Mouse (Mus musculus) MEL (cell line): ENCODE measurements around the gene Ccl25. TPM values are rescaled to one million over a fixed set of nuclear protein-coding genes. Genes with fewer than 3 reads are reported as not detected.

Source experiments
- DNase-seq: peaks from one replicate; pipeline ENCODE4 v3.0.0; 2011; ENCODE audit warnings: low read depth, low spot score
- H3K27ac ChIP-seq: 2 replicates; pipeline ENCODE4 v1.5.1; 2012; ENCODE audit warnings: low read depth, mild to moderate bottlenecking, control low read depth, low read length, moderate library complexity; ENCODE audit not compliant: control insufficient read depth
- H3K27me3 ChIP-seq, 2 experiments: fragments of 150-350 bp in 1 of 2; sonication (generic) in 1 of 2; 2 replicates each; pipeline ENCODE4 v1.6.1; 2012; ENCODE audit warnings: low read length in 2 of 2, mild to moderate bottlenecking in 2 of 2, improper control_type of control experiment in 1 of 2, moderate library complexity in 1 of 2; ENCODE audit not compliant: insufficient read depth in 2 of 2, control insufficient read depth in 1 of 2
- H3K36me3 ChIP-seq, 2 experiments: 2 replicates each; pipeline ENCODE4 v1.6.1; 2012 to 2014; ENCODE audit warnings: low read length in 2 of 2, improper control_type of control experiment in 1 of 2, inconsistent platforms in 1 of 2, mild to moderate bottlenecking in 1 of 2; ENCODE audit not compliant: insufficient read depth in 2 of 2, control insufficient read depth in 1 of 2
- H3K4me1 ChIP-seq, 2 experiments: fragments of 150-350 bp in 1 of 2; sonication (generic) in 1 of 2; 2 replicates each; pipeline ENCODE4 v1.6.1; 2012; ENCODE audit warnings: low read length in 2 of 2, improper control_type of control experiment in 1 of 2, mild to moderate bottlenecking in 1 of 2; ENCODE audit not compliant: insufficient read depth in 2 of 2, control insufficient read depth in 1 of 2
- H3K4me3 ChIP-seq, 2 experiments: fragments of 150-350 bp in 1 of 2; sonication (generic) in 1 of 2; 2 replicates each; pipeline ENCODE4 v1.5.1; 2012; ENCODE audit warnings: low read depth in 2 of 2, low read length in 2 of 2, mild to moderate bottlenecking in 2 of 2, moderate library complexity in 2 of 2, control low read depth in 1 of 2, improper control_type of control experiment in 1 of 2; ENCODE audit not compliant: control insufficient read depth in 1 of 2, insufficient read depth in 1 of 2
- H3K79me2 ChIP-seq: 2 replicates; pipeline ENCODE4 v1.6.1; 2012; ENCODE audit warnings: mild to moderate bottlenecking, low read length, moderate library complexity; ENCODE audit not compliant: control insufficient read depth, poor library complexity, insufficient read depth
- H3K9ac ChIP-seq: 2 replicates; pipeline ENCODE4 v1.6.1; 2012; ENCODE audit warnings: low read depth, mild to moderate bottlenecking, control low read depth, low read length, moderate library complexity; ENCODE audit not compliant: control insufficient read depth, poor library complexity, severe bottlenecking
- H3K9me3 ChIP-seq: fragments of 150-350 bp; sonication (generic); replicated peaks from 2 replicates; pipeline ENCODE4 v1.6.1; 2012; ENCODE audit warnings: mild to moderate bottlenecking, low read length, improper control_type of control experiment, moderate library complexity; ENCODE audit not compliant: insufficient read depth
- BHLHE40 ChIP-seq: IDR thresholded peaks from 2 replicates; pipeline ENCODE4 v1.6.1; 2012; ENCODE audit warnings: low read depth, mild to moderate bottlenecking, inconsistent platforms, low read length, improper control_type of control experiment, borderline replicate concordance
- CHD1 ChIP-seq: IDR thresholded peaks from 2 replicates; pipeline ENCODE4 v1.6.1; 2012; ENCODE audit warnings: low read depth, mild to moderate bottlenecking, inconsistent platforms, low read length, improper control_type of control experiment
- E2F4 ChIP-seq: IDR thresholded peaks from 2 replicates; pipeline ENCODE4 v1.6.1; 2011; ENCODE audit warnings: low read depth, low read length, improper control_type of control experiment, borderline replicate concordance
- ELF1 ChIP-seq: IDR thresholded peaks from 2 replicates; pipeline ENCODE4 v1.6.1; 2014; ENCODE audit warnings: low read depth, mild to moderate bottlenecking, inconsistent platforms, low read length, improper control_type of control experiment, moderate library complexity
- EP300 ChIP-seq, 2 experiments: IDR thresholded peaks; 2 replicates each; pipeline ENCODE4 v1.6.1; 2011; ENCODE audit warnings: improper control_type of control experiment in 2 of 2, low read length in 2 of 2, low read depth in 1 of 2, mild to moderate bottlenecking in 1 of 2
- ETS1 ChIP-seq: IDR thresholded peaks from 2 replicates; pipeline ENCODE4 v1.6.1; 2012; ENCODE audit warnings: low read depth, mild to moderate bottlenecking, inconsistent platforms, low read length, improper control_type of control experiment, moderate library complexity
- GATA1 ChIP-seq: IDR thresholded peaks from 2 replicates; pipeline ENCODE4 v1.6.1; 2011; ENCODE audit warnings: low read depth, low read length, improper control_type of control experiment
- JUND ChIP-seq: IDR thresholded peaks from 2 replicates; pipeline ENCODE4 v1.6.1; 2011; ENCODE audit warnings: low read depth, mild to moderate bottlenecking, improper control_type of control experiment, low read length
- MAX ChIP-seq: IDR thresholded peaks from 2 replicates; pipeline ENCODE4 v1.6.1; 2011; ENCODE audit warnings: low read length, improper control_type of control experiment
- MAZ ChIP-seq: IDR thresholded peaks from 2 replicates; pipeline ENCODE4 v1.6.1; 2012; ENCODE audit warnings: low read depth, mild to moderate bottlenecking, inconsistent platforms, low read length, improper control_type of control experiment
- MXI1 ChIP-seq: IDR thresholded peaks from 2 replicates; pipeline ENCODE4 v1.6.1; 2011; ENCODE audit warnings: mild to moderate bottlenecking, low read depth, low read length, improper control_type of control experiment
- NRF1 ChIP-seq: IDR thresholded peaks from 2 replicates; pipeline ENCODE4 v1.6.1; 2014; ENCODE audit warnings: low read depth, mild to moderate bottlenecking, inconsistent platforms, low read length, improper control_type of control experiment, moderate library complexity; ENCODE audit not compliant: poor library complexity, insufficient read depth, severe bottlenecking
- POLR2AphosphoS2 ChIP-seq: IDR thresholded peaks from 2 replicates; pipeline ENCODE4 v1.6.1; 2011; ENCODE audit warnings: low read length, improper control_type of control experiment
- POLR2AphosphoS5 ChIP-seq: IDR thresholded peaks from 2 replicates; pipeline ENCODE4 v1.6.1; 2012; ENCODE audit warnings: low read depth, borderline replicate concordance, mild to moderate bottlenecking, inconsistent platforms, low read length, moderate library complexity, mixed read lengths
- RCOR1 ChIP-seq: IDR thresholded peaks from 2 replicates; pipeline ENCODE4 v1.6.1; 2012; ENCODE audit warnings: low read depth, mild to moderate bottlenecking, inconsistent platforms, low read length, improper control_type of control experiment
- SIN3A ChIP-seq: IDR thresholded peaks from 2 replicates; pipeline ENCODE4 v1.6.1; 2012; ENCODE audit warnings: low read length, improper control_type of control experiment, inconsistent platforms
- TCF12 ChIP-seq: IDR thresholded peaks from 2 replicates; pipeline ENCODE4 v1.6.1; 2014; ENCODE audit warnings: low read depth, mild to moderate bottlenecking, inconsistent platforms, low read length, improper control_type of control experiment, moderate library complexity
- USF2 ChIP-seq, 2 experiments: IDR thresholded peaks; 2 replicates each; pipeline ENCODE4 v1.6.1; 2011 to 2012; ENCODE audit warnings: improper control_type of control experiment in 2 of 2, low read length in 2 of 2, borderline replicate concordance in 1 of 2, inconsistent platforms in 1 of 2, low read depth in 1 of 2, mild to moderate bottlenecking in 1 of 2; ENCODE audit not compliant: insufficient read depth in 1 of 2
- ZC3H11A ChIP-seq: IDR thresholded peaks from 2 replicates; pipeline ENCODE4 v1.6.1; 2012; ENCODE audit warnings: low read depth, mild to moderate bottlenecking, inconsistent platforms, low read length, improper control_type of control experiment
- ZMIZ1 ChIP-seq: IDR thresholded peaks from 2 replicates; pipeline ENCODE4 v1.6.1; 2012; ENCODE audit warnings: low read depth, mild to moderate bottlenecking, inconsistent platforms, low read length, improper control_type of control experiment, moderate library complexity
- polyA plus RNA-seq, 2 experiments: library from polyadenylated mRNA; stranded (reverse) in 1 of 2; unstranded in 1 of 2; fragments of >175 nt in 1 of 2; fragments of >200 nt in 1 of 2; gene quantifications; 2 replicates each; pipeline versions ENCODE4 v1.2.1 to v1.2.4; 2012; ENCODE audit warnings: low replicate concordance in 2 of 2, low read depth in 1 of 2; ENCODE audit not compliant: insufficient read length in 2 of 2, insufficient read depth in 1 of 2, missing spikeins in 1 of 2
- total RNA-seq: library from RNA; depleted of rRNA; stranded (reverse); fragments of 300-350 nt; gene quantifications from 2 replicates; pipeline ENCODE4 v1.2.3, GENCODE M21; 2012

The Ccl25 gene
- total and polyA plus RNA-seq, 3 experiments = 32.2 to 33.8 TPM; not detected in 1

GRCm38 (mm10) chr8:4319573-4319872 lies 5.5 kb upstream of the Ccl25 start:
- 0 out of 4 replicates have a peak, but pooled peaks of 1 of the 2 experiments have one; percentile 13 for TF ChIP-seq EP300 (IDR thresholded peaks at IDR 0.05; ENCODE audit: low read depth in 1 of 2, low read length in 2 of 2)
- no peak for TF ChIP-seq ZMIZ1
- TF ChIP-seq CHD1 = no peak
- TF ChIP-seq JUND = no peak
- no peak for TF ChIP-seq TCF12
- peak; percentile 63; the same call in 1 of the 2 replicates for TF ChIP-seq MXI1
- TF ChIP-seq SIN3A = 0 out of 2 replicates have a peak, but pooled peaks have one; percentile 12
- peak; percentile 91 for TF ChIP-seq BHLHE40
- TF ChIP-seq ETS1 = peak; percentile 38; the same call in 1 of the 2 replicates
- no peak for TF ChIP-seq USF2 (IDR thresholded peaks at IDR 0.05; ENCODE audit: borderline replicate concordance in 1 of 2, insufficient read depth in 1 of 2, low read depth in 1 of 2, low read length in 2 of 2)
- Histone ChIP-seq H3K27ac (no peak overlapping the region), H3K79me2 (peaks cover 88% of the 10 kb centered on the region), H3K9ac (no peak overlapping the region), H3K4me1 (peaks cover 16 to 20% of the 10 kb centered on the region in 2 experiments), H3K9me3 (no peaks in the 10 kb centered on the region), H3K36me3 (peaks cover 32 to 52% of the 10 kb centered on the region in 2 experiments), H3K27me3 (no peaks in the 10 kb centered on the region), H3K4me3 (no peak overlapping the region)
- DNase-seq = no peak

DNA sequence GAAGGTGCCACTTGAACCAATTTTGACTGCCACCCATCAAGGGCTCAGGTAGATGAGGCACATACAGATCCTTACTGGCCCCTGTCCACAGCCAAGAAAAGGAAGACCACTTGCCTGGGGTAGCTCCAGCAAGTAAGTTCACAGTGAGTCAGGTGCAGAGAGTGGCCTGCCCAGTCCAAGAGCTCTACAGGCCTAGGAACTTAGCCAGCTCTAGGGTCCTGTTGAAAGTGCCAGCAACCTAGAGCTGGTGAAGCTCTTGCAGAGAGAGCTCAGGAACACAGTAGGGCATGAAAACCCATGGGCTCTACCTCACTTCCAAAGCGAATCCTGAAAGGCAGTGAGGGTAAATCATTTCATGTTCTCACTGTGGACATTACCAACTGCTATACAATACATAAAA lies 4.6 kb upstream of the Ccl25 start:
- Histone ChIP-seq H3K4me3 (no peak overlapping the region), H3K79me2 (peaks cover 89% of the 10 kb centered on the region), H3K9me3 (no peaks in the 10 kb centered on the region), H3K4me1 (peaks cover 16 to 20% of the 10 kb centered on the region in 2 experiments), H3K27ac (no peak overlapping the region), H3K9ac (no peak overlapping the region), H3K27me3 (no peaks in the 10 kb centered on the region), H3K36me3 (peaks cover 31 to 52% of the 10 kb centered on the region in 2 experiments)
- TF ChIP-seq GATA1 (no peak), RCOR1 (no peak), ETS1 (no peak), MAZ (no peak), MAX (no peak), ELF1 (no peak), CHD1 (no peak)
- no peak for DNase-seq

DNA sequence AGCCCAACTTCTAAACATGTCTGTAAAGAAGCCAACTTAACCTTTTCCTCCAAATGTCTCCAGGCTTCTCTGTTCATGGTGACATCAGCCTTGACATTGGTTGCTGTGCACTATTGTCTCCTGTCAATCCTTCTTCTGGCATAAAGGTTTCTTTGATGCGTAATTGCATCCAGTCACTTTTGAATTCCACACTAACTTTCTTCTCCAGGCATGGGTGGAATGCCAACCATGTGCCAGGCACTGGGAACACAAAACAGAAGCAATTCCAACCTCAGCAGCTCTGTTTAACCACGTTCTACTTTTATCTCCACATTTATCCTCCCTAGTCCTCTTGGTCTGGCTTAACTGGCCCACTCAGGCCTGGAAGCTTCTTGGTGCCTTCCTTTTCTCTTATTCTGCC lies 4.0 kb upstream of the Ccl25 start:
- peaks cover 92% of the 10 kb centered on the region for H3K79me2 ChIP-seq
- H3K27ac ChIP-seq = no peak overlapping the region
- DNase-seq = no peak
- H3K36me3 ChIP-seq = peaks cover 28 to 51% of the 10 kb centered on the region in 2 experiments
- no peak overlapping the region for H3K9ac ChIP-seq
- no peak overlapping the region for H3K4me3 ChIP-seq
- TF ChIP-seq BHLHE40 = no peak
- TF ChIP-seq POLR2AphosphoS5 = no peak
- no peak for TF ChIP-seq POLR2AphosphoS2
- TF ChIP-seq MAX = no peak
- TF ChIP-seq ZMIZ1 = no peak
- TF ChIP-seq ELF1 = no peak
- no peak for TF ChIP-seq MXI1
- no peak for TF ChIP-seq JUND
- no peak for TF ChIP-seq E2F4
- no peak for TF ChIP-seq ZC3H11A
- no peak for TF ChIP-seq NRF1
- TF ChIP-seq, all 39 proteins: peak for 0
- Histone ChIP-seq H3K27me3 (no peaks in the 10 kb centered on the region), H3K4me1 (peaks cover 19 to 20% of the 10 kb centered on the region in 2 experiments), H3K9me3 (no peaks in the 10 kb centered on the region)
